8 mouse cellular contexts compared by ENCODE assay signal in the genomic region with DNA sequence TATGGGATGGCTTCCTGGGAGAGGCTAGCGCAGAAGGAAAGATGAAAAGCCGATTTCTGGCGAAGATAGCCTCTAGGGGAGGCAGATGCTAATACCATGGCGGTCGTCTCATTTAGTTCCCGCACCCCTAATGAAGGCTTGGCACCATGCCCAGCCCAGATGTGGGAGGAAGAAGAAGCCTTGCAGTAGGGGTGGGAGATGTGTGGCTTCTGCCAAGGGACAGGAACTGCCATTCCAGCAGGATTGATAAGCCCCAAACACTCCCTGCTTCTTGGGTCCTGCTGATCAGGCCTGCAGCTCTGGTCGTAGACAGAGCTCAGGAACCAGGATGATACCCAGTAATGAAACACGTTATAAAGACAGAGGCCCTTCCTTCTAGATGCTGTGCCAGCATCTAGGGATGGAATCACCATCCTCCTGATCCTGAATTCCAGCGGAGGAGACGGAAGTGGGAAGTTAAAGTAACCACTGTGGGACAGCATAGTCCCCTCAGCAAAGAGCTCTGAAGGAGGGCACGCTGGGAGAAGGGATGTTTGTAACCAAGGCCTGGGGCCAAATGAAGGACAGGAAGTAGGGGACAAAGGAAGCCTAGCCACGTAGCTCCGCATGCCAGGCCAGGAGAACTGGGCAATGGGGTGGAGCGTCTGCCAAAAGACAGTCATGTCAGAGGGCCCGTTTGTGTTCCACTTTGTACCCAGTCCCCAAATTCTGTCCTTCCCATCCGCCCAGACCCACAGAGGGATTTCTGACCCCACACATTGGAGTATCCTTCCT. TPM values are rescaled to one million over a fixed set of nuclear protein-coding genes. Genes with fewer than 3 reads are reported as not detected.
DNase-seq lines count a peak whose midpoint lies in the region; ATAC-seq lines count a peak whose summit lies in the region.

No protein-coding gene starts in this region.

- H3K4me3 ChIP-seq in hindbrain, embryonic 15.5 days, result peak overlapping the region; percentile 92
- no peak overlapping the region for H3K4me3 ChIP-seq in liver, embryonic 15.5 days (replicated peaks)

- H3K36me3 ChIP-seq in hindbrain, embryonic 15.5 days, result no peaks in the 10 kb centered on the region
- H3K36me3 ChIP-seq in liver, embryonic 15.5 days (replicated peaks), result no peaks in the 10 kb centered on the region

- DNase-seq in adrenal gland, adult 18-20 months (ENCODE audit: low spot score in 2 of 2), result peak; percentile 33 to 44
- DNase-seq in adrenal gland, adult 8-10 months, result no peak
- DNase-seq in right cerebral cortex, adult 18-20 months, result peak; percentile 61
- no peak for DNase-seq in right cerebral cortex, postnatal 36 days (ENCODE audit: low spot score in 2 of 2)
- peak; percentile 38 for DNase-seq in right cerebral cortex, postnatal 25 days
- DNase-seq in urinary bladder, postnatal 25 days (ENCODE audit: low spot score), result no peak

- H3K9me3 ChIP-seq in hindbrain, embryonic 15.5 days, result no peaks in the 10 kb centered on the region
- H3K9me3 ChIP-seq in liver, embryonic 15.5 days (replicated peaks), result no peaks in the 10 kb centered on the region

- 28% methylated on average over 16 of the region's 16 CpGs for WGBS in hindbrain, embryonic 15.5 days
- 56% methylated on average over 16 of the region's 16 CpGs for WGBS in liver, embryonic 15.5 days (ENCODE audit: insufficient replicate concordance)

- H3K9ac ChIP-seq in hindbrain, embryonic 15.5 days, result peak overlapping the region; percentile 99
- H3K9ac ChIP-seq in liver, embryonic 15.5 days, result no peak overlapping the region

- ATAC-seq in hindbrain, embryonic 15.5 days (ENCODE audit: low FRiP score, low read depth), result 0 out of 2 replicates have a peak, but pooled peaks have one; percentile 1
- ATAC-seq in liver, embryonic 15.5 days (ENCODE audit: insufficient read depth), result no peak

- peak overlapping the region; percentile 96 for H3K27ac ChIP-seq in hindbrain, embryonic 15.5 days (replicated peaks)
- peak overlapping the region; percentile 9; the same call in 1 of the 2 replicates for H3K27ac ChIP-seq in liver, embryonic 15.5 days (replicated peaks)

- peak overlapping the region; percentile 92 for H3K4me2 ChIP-seq in hindbrain, embryonic 15.5 days
- 0 out of 2 replicates have a peak overlapping the region, but pooled peaks have one; percentile 69 for H3K4me2 ChIP-seq in liver, embryonic 15.5 days

- H3K4me1 ChIP-seq in hindbrain, embryonic 15.5 days (replicated peaks), result peaks cover 42% of the 10 kb centered on the region
- H3K4me1 ChIP-seq in liver, embryonic 15.5 days (replicated peaks), result peaks cover 5% of the 10 kb centered on the region; the same call in 1 of the 2 replicates

- H3K27me3 ChIP-seq in hindbrain, embryonic 15.5 days, result no peaks in the 10 kb centered on the region
- peaks cover 63% of the 10 kb centered on the region for H3K27me3 ChIP-seq in liver, embryonic 15.5 days

RNA-seq across cellular contexts. Expression of a gene that starts 2.2 kb away (rescaled TPM):
- 100 to 1,000 TPM; 159 to 181 TPM for total RNA-seq in adrenal gland, adult 18-20 months (2021)
- 100 to 1,000 TPM in 1 of 4 experiments, 10 to 100 TPM in 3; 60.6 to 118 (median 71.9) TPM for total RNA-seq in adrenal gland, adult 8-10 months (2022)
- polyA plus RNA-seq in hindbrain, embryonic 15.5 days (2015; fragmentation: Nextera tagmentation; extraction: Ambion mirVana), result 25.0 and 27.0 TPM in 2 replicates
- polyA plus RNA-seq in liver, embryonic 15.5 days (2015; fragmentation: Nextera tagmentation; extraction: Ambion mirVana), result 1.2 and 1.3 TPM in 2 replicates

RNA-seq across cellular contexts. Expression of a gene that starts 16.3 kb away (rescaled TPM):
- 10 to 100 TPM; 31.4 to 65.8 TPM for total RNA-seq in adrenal gland, adult 18-20 months (2021)
- 10 to 100 TPM; 17.7 to 46.8 (median 42.6) TPM for total RNA-seq in adrenal gland, adult 8-10 months (2022)
- 57.2 and 62.4 TPM in 2 replicates for polyA plus RNA-seq in hindbrain, embryonic 15.5 days (2015; fragmentation: Nextera tagmentation; extraction: Ambion mirVana)
- polyA plus RNA-seq in liver, embryonic 15.5 days (2015; fragmentation: Nextera tagmentation; extraction: Ambion mirVana), result 1.1 and 1.5 TPM in 2 replicates

RNA-seq across cellular contexts. Expression of a gene that starts 19.7 kb away (rescaled TPM):
- 100 to 1,000 TPM; 133 to 137 TPM for total RNA-seq in adrenal gland, adult 18-20 months (2021)
- 100 to 1,000 TPM; 157 to 179 (median 160) TPM for total RNA-seq in adrenal gland, adult 8-10 months (2022)
- 180 and 190 TPM in 2 replicates for polyA plus RNA-seq in hindbrain, embryonic 15.5 days (2015; fragmentation: Nextera tagmentation; extraction: Ambion mirVana)
- polyA plus RNA-seq in liver, embryonic 15.5 days (2015; fragmentation: Nextera tagmentation; extraction: Ambion mirVana), result 78.1 and 78.7 TPM in 2 replicates

RNA-seq across cellular contexts. Expression of a gene that starts 35.9 kb away (rescaled TPM):
- total RNA-seq in adrenal gland, adult 18-20 months (2021), result 100 to 1,000 TPM; 595 to 747 TPM
- total RNA-seq in adrenal gland, adult 8-10 months (2022), result 100 to 1,000 TPM; 440 to 566 (median 519) TPM
- 877 and 940 TPM in 2 replicates for polyA plus RNA-seq in hindbrain, embryonic 15.5 days (2015; fragmentation: Nextera tagmentation; extraction: Ambion mirVana)
- polyA plus RNA-seq in liver, embryonic 15.5 days (2015; fragmentation: Nextera tagmentation; extraction: Ambion mirVana), result 453 and 509 TPM in 2 replicates

RNA-seq across cellular contexts. Expression of a gene that starts 36.0 kb away (rescaled TPM):
- 10 to 100 TPM; 44.1 to 71.4 TPM for total RNA-seq in adrenal gland, adult 18-20 months (2021)
- total RNA-seq in adrenal gland, adult 8-10 months (2022), result 10 to 100 TPM; 53.5 to 97.0 (median 65.5) TPM
- 23.6 and 26.2 TPM in 2 replicates for polyA plus RNA-seq in hindbrain, embryonic 15.5 days (2015; fragmentation: Nextera tagmentation; extraction: Ambion mirVana)
- 4.4 and 5.6 TPM in 2 replicates for polyA plus RNA-seq in liver, embryonic 15.5 days (2015; fragmentation: Nextera tagmentation; extraction: Ambion mirVana)

Comparison
In these comparisons a context has a peak if more than half of its experiments do, and no peak if none do; other contexts are left out.
1. DNase-seq: peak in adrenal gland, adult 18-20 months (2 of 2), right cerebral cortex, adult 18-20 months (single experiment) and right cerebral cortex, postnatal 25 days (single experiment); none in adrenal gland, adult 8-10 months (single experiment), right cerebral cortex, postnatal 36 days (0 of 2) and urinary bladder, postnatal 25 days (single experiment).